Mouse (Mus musculus) R1 (cell line): ENCODE measurements around the gene Usp30.

ENCODE experiments used
- DNase-seq: peaks from one replicate; pipeline ENCODE4 v3.0.0-alpha.2; 2018; ENCODE audit warnings: low read depth, low spot score

Gene Usp30

GRCm38 (mm10) chr5:114126499-114127244 lies 61.4 kb downstream of the Usp30 start:
- peak; percentile 64 for DNase-seq

GRCm38 (mm10) chr5:114127374-114128349 lies 62.4 kb downstream of the Usp30 start, which contains the start of gene Alkbh2:
Alkbh2 (minus strand) TSS chr5:114128218.
- DNase-seq: peak; percentile 93

GRCm38 (mm10) chr5:114129550-114130210 lies 64.4 kb downstream of the Usp30 start:
- no peak for DNase-seq

- peak; percentile 88 for DNase-seq
Observed at GRCm38 (mm10) chr5:114130211-114130605, 64.9 kb downstream of the Usp30 start, which contains the start of gene Ung. Ung (plus strand) TSS chr5:114130386.

GRCm38 (mm10) chr5:114130698-114131520 lies 65.6 kb downstream of the Usp30 start:
- DNase-seq: peak; percentile 96

- peak; percentile 84 for DNase-seq
Observed at GRCm38 (mm10) chr5:114131521-114131840, 66.2 kb downstream of the Usp30 start.

- DNase-seq: no peak
Observed at GRCm38 (mm10) chr5:114132841-114133240, 67.6 kb downstream of the Usp30 start.

DNA sequence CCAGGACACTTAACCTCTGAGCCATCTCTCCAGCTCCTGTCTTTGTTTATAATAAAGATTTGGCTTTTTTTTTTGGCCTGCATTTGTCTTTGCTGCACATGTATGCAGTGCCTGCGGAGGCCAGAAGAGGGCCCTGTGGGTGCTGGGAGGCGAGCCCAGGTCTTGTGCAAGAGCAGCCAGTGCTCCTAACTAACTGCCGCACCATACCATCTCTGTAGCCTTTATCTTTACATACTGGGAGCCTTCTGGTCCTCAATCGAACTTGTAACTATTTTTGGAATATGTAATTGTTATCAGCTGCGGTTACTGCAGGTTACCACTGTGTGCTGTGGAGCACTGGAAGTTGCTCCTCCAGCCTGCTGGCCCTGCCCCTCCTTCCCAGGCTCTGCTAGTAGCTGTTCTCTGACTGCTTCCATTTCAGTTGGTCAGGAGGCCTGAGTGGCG lies 68.9 kb downstream of the Usp30 start:
- peak; percentile 58 for DNase-seq

DNA sequence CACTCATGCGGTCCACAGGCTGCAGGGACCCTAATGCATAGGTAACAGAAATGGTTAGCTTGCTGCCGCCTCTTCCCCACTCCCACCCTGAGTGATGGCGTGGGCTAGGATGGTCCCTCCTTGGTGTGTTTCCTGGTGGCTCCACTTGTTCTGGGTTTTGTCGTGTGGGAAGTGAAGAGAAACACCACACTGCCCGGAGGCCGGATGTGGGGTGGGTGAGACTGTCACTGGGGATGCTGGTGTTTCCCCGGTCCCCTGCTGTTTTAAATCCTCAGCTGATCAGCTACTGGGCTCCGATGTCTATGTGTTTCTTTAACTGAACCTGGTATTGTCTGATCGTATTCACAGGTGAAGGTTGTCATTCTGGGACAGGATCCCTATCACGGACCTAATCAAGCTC lies 70.3 kb downstream of the Usp30 start:
- no peak for DNase-seq

GRCm38 (mm10) chr5:114137481-114138276 lies 72.4 kb downstream of the Usp30 start:
- no peak for DNase-seq

DNA sequence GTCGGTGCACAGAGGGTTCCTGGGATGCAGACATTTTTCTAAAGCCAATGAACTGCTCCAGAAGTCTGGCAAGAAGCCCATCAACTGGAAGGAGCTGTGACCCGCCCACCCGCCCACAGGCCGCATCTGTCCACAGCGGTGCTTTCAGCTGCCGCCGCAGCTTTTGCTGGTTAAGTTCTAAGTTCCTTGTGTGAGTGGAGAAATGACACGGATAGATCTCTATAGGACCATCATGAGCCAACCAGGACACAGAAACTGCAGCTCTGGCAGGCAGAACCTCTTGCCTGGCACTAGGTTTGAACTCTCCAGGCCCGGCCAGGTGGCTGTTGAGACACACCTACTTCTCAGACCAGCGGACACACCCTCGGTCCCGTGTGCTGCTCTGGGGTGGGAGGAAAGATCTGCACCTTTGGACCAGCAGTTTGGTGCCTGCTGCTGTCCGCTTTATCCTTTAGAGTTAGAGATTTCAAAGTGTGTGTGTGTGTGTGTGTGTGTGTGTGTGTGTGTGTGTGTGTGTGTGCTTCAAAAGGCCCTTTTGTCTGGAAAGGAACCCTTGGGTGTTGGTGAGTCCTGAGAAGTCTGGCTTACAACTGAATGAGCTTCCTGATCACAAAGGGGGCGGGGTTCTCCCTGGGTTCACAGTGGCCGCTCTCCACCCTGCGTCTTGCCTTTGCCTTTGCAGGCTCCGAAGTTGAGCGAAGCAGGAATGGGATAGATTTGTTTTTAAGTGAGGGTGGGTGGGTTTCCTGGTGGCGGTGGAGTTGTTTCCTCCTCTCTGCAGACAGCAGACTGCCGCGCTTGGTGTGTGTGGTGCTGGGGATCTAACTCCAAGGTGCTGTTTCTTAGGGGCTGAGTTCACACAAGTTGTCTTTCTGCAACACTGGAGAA lies 73.3 kb downstream of the Usp30 start:
- DNase-seq: peak; percentile 59

- no peak for DNase-seq
Observed at GRCm38 (mm10) chr5:114139175-114139574, 73.9 kb downstream of the Usp30 start.

DNA sequence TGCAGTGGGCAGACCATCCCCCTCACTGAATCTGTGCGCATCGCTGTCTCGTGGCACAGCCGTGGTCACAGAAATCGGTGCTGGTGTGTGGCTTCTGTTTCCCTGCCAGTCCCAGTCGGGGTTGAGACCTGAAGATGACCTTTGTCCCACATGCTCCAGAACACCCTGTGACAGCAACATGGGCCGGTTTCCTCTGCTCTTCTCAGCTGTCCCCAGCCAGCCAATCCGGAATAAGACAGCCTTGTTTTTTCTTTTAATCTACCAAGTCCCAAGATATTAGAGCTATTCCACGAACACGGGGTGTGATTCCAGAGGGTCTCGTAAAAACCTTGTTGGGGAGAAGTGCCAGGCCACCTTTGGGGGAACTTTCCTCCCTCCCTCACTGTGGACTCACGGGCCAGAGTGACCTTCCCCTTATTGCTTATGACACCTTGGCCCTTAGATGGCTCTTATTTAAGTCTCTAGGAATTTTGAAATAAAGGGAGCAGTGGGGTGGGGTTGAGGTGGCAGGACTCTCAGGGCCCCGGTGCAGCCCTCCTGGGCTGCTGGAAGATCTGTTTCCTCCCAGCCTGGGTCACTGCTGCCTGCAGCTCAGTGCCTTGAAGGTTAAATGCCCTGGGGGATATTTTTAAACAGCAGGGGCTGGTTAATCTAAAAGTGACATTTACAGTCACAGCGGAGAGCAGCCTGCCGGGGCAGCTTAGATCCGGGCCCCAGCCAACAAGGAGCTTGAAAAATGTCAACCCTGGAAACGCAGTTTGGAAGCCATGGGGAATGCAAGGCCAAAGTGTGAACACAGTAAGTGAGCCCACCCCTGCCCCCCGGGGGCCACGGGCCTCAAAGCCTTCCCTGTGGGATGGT lies 81.0 kb downstream of the Usp30 start, which contains the start of gene Acacb:
Gene Acacb, plus strand, starts transcription at position 508 of the 861 bp plus-strand sequence.
- peak; percentile 52 for DNase-seq

DNA sequence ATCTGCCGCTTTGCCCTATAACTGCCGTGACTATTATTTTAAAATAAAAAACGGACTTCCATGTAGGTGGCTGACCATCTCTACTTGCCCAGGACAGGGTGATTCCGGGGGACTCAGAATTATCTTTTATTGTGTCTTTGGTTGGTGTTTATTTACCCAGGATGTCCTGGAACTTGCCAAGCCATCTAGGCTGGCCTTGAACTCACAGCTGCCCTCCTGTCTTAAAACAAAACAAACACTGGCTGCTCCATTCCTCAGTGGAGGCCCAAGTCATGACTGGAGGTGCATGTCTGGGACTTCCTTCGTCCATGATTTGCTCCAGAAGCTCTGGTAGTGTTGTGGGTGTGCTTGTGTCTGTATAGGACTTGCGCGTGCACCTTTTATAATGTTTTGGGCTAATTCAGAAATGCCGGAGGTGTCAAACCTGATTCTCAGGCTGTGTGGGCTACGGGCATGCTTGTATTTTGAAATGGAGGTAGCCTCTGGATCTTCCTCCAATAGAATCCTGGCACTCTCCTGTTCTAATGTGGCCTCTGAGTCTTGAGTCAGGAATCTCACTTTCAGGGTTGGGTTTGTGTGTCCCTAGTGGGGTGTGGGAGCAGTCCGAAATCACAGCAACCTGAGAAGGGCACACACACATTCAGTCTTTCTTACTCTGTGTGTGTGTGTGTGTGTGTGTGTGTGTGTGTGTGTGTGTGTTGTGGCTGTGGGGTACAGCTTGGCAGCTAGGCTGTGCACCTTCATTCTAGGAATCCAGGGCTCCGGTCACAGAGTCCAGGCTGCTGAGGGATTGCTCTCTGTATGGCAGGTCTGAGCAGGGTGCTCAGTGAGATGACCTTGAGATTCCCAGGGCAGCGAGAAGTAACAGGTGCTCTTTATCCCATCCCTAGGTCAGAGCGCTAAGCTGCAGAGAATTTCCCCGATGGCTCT lies 82.0 kb downstream of the Usp30 start:
- DNase-seq: no peak

DNA sequence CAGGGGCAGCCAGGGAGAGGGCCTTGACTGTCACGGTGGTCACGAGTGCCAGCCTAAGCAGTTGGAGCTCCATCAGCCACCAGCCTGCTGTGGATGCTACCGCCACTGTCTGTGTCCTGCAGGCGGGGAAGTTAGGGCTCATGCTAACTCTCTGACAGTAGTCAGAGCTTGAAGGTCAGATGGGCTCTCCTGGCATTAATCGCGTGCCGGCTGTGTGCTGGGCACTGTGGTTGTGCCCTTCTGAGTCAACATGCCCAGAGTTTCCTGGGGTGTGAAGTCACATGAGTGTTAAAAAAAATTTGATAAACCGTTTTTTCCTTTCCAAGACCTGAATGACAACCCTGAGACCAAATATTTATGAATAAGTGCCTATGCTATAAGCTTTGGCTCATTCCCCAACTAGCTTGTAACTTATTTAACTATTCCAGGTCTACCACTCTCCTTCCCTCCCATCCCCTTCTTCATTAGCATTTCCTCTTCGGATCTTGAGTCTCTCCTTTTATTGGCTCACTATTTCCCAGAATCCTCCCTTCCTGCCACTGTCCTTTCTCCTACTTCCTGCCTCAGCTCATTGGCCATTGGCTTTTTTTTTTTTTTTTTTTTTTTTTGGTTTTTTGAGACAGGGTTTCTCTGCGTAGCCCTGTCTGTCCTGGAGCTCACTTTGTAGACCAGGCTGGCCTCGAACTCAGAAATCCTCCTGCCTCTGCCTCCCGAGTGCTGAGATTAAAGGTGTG lies 87.3 kb downstream of the Usp30 start:
- peak; percentile 66 for DNase-seq

GRCm38 (mm10) chr5:114153490-114153889 lies 88.2 kb downstream of the Usp30 start:
- peak; percentile 89 for DNase-seq
